Mouse (Mus musculus): ENCODE measurements around the gene Lpp.
"Not testable (repeated sequence)": the region's sequence is repeated elsewhere in the genome, so short reads cannot be mapped to it uniquely, and the experiment has no call there.

Gene Lpp

DNA sequence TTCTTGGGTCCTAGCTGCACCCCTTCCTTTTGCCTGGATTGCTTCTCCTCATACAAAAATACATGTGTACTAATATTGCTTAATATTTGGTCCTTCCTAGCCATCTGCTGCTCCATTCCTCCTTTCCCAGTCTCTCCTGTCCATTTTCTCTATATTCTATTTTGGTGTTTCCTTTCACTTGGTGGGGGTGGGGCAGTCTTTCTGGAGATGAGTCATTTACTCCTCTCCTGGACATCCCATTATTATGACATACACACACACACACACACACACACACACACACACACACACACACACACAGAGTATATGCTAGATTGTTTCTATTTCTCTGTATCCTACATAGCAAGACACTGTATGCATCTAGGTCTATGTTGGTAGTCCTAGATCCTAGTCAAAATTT, 623.7 kb downstream of the Lpp start:
- DNase-seq: no peak

GRCm38 (mm10) chr16:25021743-25022359, 628.5 kb downstream of the Lpp start:
- not testable (repeated sequence) for DNase-seq

DNA sequence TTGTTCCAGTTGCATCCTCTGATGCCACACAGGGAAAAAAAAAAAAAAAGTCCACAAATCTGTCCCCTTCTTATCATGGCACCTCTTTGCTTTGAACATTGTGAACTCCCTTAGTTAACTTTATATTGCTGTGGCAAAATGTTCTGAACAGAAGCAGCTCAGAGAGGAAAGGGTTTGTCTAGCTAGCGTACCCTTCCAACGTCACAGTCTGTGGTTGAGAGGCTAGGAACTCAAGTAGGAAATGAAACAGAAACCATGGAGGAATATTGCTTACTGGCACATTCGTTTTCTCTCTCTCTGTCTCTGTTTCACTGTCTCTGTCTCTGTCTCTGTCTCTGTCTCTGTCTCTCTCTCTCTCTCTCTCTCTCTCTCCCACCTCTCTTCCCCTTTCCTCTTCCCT, 631.3 kb downstream of the Lpp start:
- no peak for DNase-seq

GRCm38 (mm10) chr16:25026191-25026590, 632.9 kb downstream of the Lpp start:
- DNase-seq: no peak

DNA sequence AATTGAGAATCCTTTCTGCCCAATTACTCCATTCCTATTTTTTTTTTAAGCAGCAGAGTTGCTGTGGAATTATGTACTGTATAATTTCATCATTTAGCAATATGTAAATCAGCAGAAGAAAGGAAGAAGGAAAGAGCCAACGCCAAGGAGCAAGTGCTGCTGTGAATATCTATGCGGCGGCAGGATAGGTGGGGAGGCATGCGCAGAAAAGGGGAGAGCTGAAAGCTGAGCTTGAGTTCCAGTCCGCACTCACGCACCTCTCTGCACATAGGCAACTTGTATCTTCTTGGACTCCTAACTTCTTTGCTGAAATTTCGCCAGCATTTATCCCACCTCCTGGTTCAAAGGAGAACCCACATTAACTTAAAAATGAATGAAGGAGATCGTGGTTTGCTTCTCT, 636.2 kb downstream of the Lpp start:
- DNase-seq: no peak

GRCm38 (mm10) chr16:25037361-25037760, 644.1 kb downstream of the Lpp start:
- no peak for DNase-seq

- DNase-seq: no peak
Observed at GRCm38 (mm10) chr16:25038529-25038928, 645.2 kb downstream of the Lpp start.

DNA sequence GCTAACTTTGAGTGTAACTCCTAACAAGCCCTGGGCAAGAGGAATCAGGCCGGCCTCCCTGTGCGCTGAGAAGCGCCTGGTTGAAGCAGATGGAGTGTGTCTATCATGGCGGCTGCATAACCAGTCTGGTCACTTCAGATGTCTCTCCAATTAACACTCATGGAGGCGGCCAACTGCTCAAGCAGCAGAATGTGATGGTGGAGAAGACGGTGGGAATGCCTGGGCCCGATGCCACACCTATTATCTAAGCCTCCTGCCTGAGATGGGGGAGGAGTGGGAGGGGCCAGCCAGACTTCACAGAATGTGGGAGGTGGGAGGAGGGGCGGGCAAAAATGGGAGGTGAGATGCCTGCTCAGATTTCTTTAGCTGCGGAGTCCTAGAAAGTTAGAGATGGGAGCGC, 646.6 kb downstream of the Lpp start:
- DNase-seq: no peak

DNA sequence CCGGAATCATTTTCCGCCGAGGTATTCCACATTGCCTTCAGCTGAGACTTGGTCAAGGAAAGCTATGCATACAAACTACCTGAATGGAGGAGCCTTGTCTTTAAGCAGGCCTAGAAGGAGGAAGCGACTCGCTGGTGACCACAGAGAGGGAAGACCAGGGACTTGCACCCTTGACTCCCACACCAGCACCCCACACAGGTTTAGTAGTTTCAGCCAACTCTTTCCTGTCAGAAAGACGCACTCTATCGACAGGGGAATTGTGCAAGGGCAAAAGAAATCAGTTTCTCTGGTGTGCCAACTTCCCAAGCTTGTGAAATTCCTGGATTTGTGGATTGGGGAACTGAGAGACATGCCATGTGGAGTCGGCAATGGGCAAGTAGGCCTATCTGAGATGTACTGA, 647.9 kb downstream of the Lpp start:
- DNase-seq: no peak

DNA sequence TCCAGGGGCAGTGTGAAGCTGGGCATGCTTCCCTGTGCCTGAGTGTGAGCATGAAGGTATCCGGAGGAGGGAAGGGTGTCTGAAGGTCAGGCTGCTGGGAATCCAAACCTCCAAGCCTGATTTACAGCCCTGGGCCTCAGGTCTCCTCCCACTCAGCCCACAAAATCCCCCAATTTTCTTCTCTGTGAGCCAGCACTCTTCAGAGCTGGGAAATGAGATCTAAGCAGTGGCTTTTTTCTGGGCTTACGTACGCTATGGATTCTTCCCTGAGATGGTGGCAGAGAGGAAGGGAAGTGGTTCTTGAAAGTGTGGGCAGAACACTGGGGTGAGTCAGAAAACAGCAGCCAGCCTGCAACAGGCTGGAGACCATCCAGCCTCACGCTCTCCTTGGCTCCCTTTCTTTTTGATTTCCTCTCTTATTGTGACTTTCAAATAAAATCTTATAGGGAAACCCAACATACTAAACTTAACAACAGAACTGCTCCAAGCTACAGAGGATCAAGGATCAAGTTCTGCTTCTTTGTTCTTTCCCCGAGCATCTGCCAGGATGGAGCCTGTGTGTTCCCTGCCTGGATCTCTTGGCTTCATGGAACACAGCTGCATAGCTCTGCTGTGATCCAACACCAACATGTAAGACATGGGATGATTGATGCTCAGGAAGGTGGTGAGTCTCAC, 648.7 kb downstream of the Lpp start:
- no peak for DNase-seq
